Mouse (Mus musculus) large intestine, adult 2 months (tissue): Measurements from ENCODE around the gene Cep170. TPM values are rescaled to one million over a fixed set of nuclear protein-coding genes. Genes with fewer than 3 reads are reported as not detected.
A peak's percentile ranks its signal among the peaks of the same experiment; 100 is the strongest.
"Not testable (repeated sequence)": the region's sequence is repeated elsewhere in the genome, so short reads cannot be mapped to it uniquely, and the experiment has no call there.

ENCODE experiments used
- DNase-seq: peaks from one replicate; pipeline ENCODE4 v3.0.0-alpha.2; 2012; ENCODE audit warnings: low read depth, low spot score
- WGBS: fragments of 180-500 bp; shearing (Covaris S2); methylation state at CpG from one replicate; pipeline ENCODE4 v1.1.7; 2018; 5-methylcytosine and 5-hydroxymethylcytosine counted together
- polyA plus RNA-seq: library from polyadenylated mRNA; depleted of rRNA; stranded (reverse); fragments of >200 nt; gene quantifications from 2 replicates; pipeline ENCODE4 v1.2.3, GENCODE M21; 2012; rRNA removed

The Cep170 gene
- 1.3 and 2.3 TPM in 2 replicates for polyA plus RNA-seq

- peak; percentile 53 for DNase-seq
- under 1% methylated on average over 28 of the region's 28 CpGs for WGBS
Measured at GRCm38 (mm10) chr1:176814036-176814420, at the start of gene Cep170. Gene Cep170 (minus strand): TSS chr1:176814067.

- DNase-seq, result peak; percentile 46
- 56% methylated on average over 9 of the region's 9 CpGs for WGBS
Measured at GRCm38 (mm10) chr1:176861981-176862644, 48.2 kb upstream of the Cep170 start.

GRCm38 (mm10) chr1:176852813-176853590 lies 39.1 kb upstream of the Cep170 start:
- 81% methylated on average over 9 of the region's 9 CpGs for whole genome bisulfite sequencing
- no peak for DNase-seq

- 86% methylated on average over 7 of the region's 7 CpGs for WGBS
- DNase-seq, result no peak
Measured at GRCm38 (mm10) chr1:176851401-176851800, 37.5 kb upstream of the Cep170 start.

GRCm38 (mm10) chr1:176849377-176849776 lies 35.5 kb upstream of the Cep170 start:
- no peak for DNase-seq
- 80% methylated on average over 2 of the region's 2 CpGs for WGBS

- no peak for DNase-seq
- WGBS, result 84% methylated on average over 11 of the region's 11 CpGs
Measured at GRCm38 (mm10) chr1:176848613-176849290, 34.9 kb upstream of the Cep170 start.

- WGBS, result 84% methylated on average over 10 of the region's 10 CpGs
- no peak for DNase-seq
Measured at GRCm38 (mm10) chr1:176847118-176847859, 33.4 kb upstream of the Cep170 start.

- no peak for DNase-seq
- 81% methylated on average over 17 of the region's 17 CpGs for WGBS
Measured at GRCm38 (mm10) chr1:176845082-176845977, 31.5 kb upstream of the Cep170 start.

GRCm38 (mm10) chr1:176836562-176836961 lies 22.7 kb upstream of the Cep170 start:
- DNase-seq, result not testable (repeated sequence)
- WGBS, result 77% methylated on average over 7 of the region's 7 CpGs

GRCm38 (mm10) chr1:176835501-176836294 lies 21.8 kb upstream of the Cep170 start:
- no peak for DNase-seq
- WGBS, result 31% methylated on average over 41 of the region's 41 CpGs

- WGBS, result 87% methylated on average over 6 of the region's 6 CpGs
- no peak for DNase-seq
Measured at GRCm38 (mm10) chr1:176834880-176835279, 21.0 kb upstream of the Cep170 start.

GRCm38 (mm10) chr1:176833948-176834347 lies 20.1 kb upstream of the Cep170 start:
- no peak for DNase-seq

GRCm38 (mm10) chr1:176833257-176833656 lies 19.4 kb upstream of the Cep170 start:
- no peak for DNase-seq

More at GRCm38 (mm10) chr1:176833948-176834347, 20.1 kb upstream of the Cep170 start:
- WGBS, result 74% methylated on average over 3 of the region's 3 CpGs

- WGBS, result 74% methylated on average over 8 of the region's 8 CpGs
Measured at GRCm38 (mm10) chr1:176832607-176833006, 18.7 kb upstream of the Cep170 start.

GRCm38 (mm10) chr1:176832071-176832470 lies 18.2 kb upstream of the Cep170 start:
- no peak for DNase-seq
- WGBS, result 79% methylated on average over 2 of the region's 2 CpGs

More at GRCm38 (mm10) chr1:176832607-176833006, 18.7 kb upstream of the Cep170 start:
- no peak for DNase-seq

- 93% methylated on average over 12 of the region's 12 CpGs for WGBS
- DNase-seq, result no peak
Measured at GRCm38 (mm10) chr1:176828666-176829065, 14.8 kb upstream of the Cep170 start.

GRCm38 (mm10) chr1:176827945-176828485 lies 14.1 kb upstream of the Cep170 start:
- WGBS, result 60% methylated on average over 5 of the region's 5 CpGs
- no peak for DNase-seq

- WGBS, result 47% methylated on average over 4 of the region's 4 CpGs
- DNase-seq, result no peak
Measured at GRCm38 (mm10) chr1:176827365-176827764, 13.5 kb upstream of the Cep170 start.
